Mouse (Mus musculus) mature B cell (primary cell): Measurements from ENCODE around the gene Dnajb5.
"Not testable (repeated sequence)": the region's sequence is repeated elsewhere in the genome, so short reads cannot be mapped to it uniquely, and the experiment has no call there.

ENCODE experiments used
- in situ Hi-C: fragments of 300-500 bp; cut with MboI; formaldehyde crosslinking; loops from 2 replicates; pipeline ENCODE4 v1.14.3; 2019

Dnajb5 gene

GRCm38 (mm10) chr4:42972952-42973351 is 23.3 kb downstream of the Dnajb5 start:
- in situ Hi-C loops = no loop called here

DNA sequence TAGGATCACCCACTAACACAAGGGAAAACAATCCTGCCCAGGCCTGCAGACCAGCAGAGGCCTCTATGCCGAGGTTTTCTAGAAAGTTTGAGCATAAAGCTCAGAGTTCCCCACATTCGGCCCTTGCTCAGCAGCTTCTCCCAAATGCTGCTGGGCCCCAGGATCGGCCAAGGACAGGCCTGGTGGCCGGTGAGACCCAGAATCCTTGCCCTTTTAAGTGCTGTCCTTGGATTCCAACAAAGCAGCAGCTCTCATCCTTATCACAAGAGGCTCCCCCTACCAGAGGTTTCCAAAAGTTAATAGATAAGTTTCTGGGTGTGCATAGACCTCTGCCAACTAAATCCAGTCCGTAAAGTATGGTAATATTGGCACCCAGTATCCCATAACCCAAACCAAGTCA is 24.3 kb downstream of the Dnajb5 start:
- in situ Hi-C loops = no loop called here

GRCm38 (mm10) chr4:42978062-42978461 is 28.4 kb downstream of the Dnajb5 start:
- in situ Hi-C loops = no loop called here

- in situ Hi-C loops = not testable (repeated sequence)
Measured at GRCm38 (mm10) chr4:42980467-42980866, 30.9 kb downstream of the Dnajb5 start.

DNA sequence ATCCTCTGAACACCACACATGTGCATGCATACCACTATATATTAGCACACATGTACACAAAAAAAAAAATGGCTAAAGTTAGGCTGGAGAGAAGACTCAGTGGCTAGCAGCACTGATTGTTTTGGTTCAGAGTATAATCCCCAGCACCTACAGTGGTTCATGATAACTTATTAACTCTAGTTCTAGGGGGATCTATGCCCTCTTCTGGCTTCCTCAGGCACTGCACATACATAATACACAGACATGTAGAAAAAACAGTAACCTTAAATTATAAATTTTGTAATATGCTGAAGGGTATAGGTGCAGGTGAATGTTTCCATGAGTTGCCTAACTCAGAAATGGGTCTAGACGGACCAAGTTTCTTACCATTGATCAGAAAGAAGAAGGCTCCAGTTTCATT is 38.7 kb downstream of the Dnajb5 start:
- in situ Hi-C loops = no loop called here

- in situ Hi-C loops = no loop called here
Measured at GRCm38 (mm10) chr4:42998022-42998421, 48.4 kb downstream of the Dnajb5 start.

- in situ Hi-C loops = no loop called here
Measured at GRCm38 (mm10) chr4:42999451-43000140, 50.0 kb downstream of the Dnajb5 start.

DNA sequence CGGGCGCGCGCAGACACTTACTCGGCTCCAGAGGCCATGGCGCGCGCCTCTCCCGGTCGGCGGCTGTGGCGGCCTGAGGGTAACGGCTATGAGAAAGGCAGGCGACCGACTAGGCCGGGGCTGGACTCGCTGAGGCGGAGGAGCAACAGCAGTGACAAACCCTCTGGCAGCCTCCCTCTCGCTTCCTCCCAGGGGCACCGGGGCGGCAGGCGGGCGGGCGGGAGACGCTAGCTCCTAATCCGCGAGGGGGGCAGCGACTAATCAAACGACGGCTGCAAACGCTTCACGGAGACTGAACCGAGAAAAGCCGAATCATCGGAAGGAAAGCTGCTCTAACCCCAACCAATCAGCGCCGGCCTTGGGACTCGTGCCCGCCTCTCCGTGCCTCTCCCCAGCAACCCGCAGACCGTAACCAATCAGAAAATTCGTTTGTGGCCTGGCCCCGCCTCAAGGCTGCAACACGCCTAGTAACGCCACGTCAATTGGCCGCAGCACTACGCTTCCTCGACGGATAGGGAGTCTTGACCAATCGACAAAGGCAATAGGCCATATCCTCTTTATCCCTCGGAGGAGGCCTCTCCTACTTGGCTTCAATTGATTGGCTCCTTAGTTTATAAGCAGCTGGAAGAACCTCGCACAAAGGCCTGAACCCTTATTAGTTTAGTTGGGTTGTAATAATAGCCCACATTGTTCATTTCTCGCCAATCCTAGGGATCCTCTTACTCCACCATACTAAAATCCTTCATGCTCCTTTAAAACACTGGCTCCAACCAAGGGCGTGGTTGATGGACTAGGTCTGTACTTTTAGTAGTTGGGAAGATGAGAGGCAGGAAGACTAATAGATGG is 50.8 kb downstream of the Dnajb5 start, which contains the start of gene Vcp:
Gene Vcp, minus strand, starts transcription at position 367 of the 846 bp plus-strand sequence.
- in situ Hi-C loops = not testable (repeated sequence)

GRCm38 (mm10) chr4:43001272-43001671 is 51.7 kb downstream of the Dnajb5 start:
- in situ Hi-C loops = no loop called here

GRCm38 (mm10) chr4:43002756-43003439 is 53.3 kb downstream of the Dnajb5 start:
- in situ Hi-C loops = no loop called here

- in situ Hi-C loops = no loop called here
Measured at GRCm38 (mm10) chr4:43004951-43005350, 55.3 kb downstream of the Dnajb5 start.

GRCm38 (mm10) chr4:43005765-43006164 is 56.2 kb downstream of the Dnajb5 start:
- in situ Hi-C loops = no loop called here
